Mouse (Mus musculus) E14TG2a.4 (cell line): ENCODE measurements at regions not wholly inside any gene's neighbourhood (a gene's known extent, or its start where the extent isn't known, plus 50 kb on each side); places are given as distances from the start of the nearest gene placed in this dataset.

Experiments
- H3K27me3 ChIP-seq: 2 replicates; pipeline ENCODE4 v1.6.1; 2014; ENCODE audit warnings: low read length, control low read depth; ENCODE audit not compliant: insufficient read depth
- H3K36me3 ChIP-seq: 2 replicates; pipeline ENCODE4 v1.6.1; 2014; ENCODE audit warnings: low read length, control low read depth; ENCODE audit not compliant: insufficient read depth
- H3K4me1 ChIP-seq: replicated peaks from 2 replicates; pipeline ENCODE4 v1.6.1; 2014; ENCODE audit warnings: low read depth, low read length, control low read depth
- H3K4me3 ChIP-seq: replicated peaks from 2 replicates; pipeline ENCODE4 v1.5.1; 2014; ENCODE audit warnings: mild to moderate bottlenecking, low read length
- H3K9me3 ChIP-seq: 2 replicates; pipeline ENCODE4 v1.6.1; 2014; ENCODE audit warnings: low read length, control low read depth
- CTCF ChIP-seq: conservative IDR thresholded peaks from 2 replicates; pipeline ENCODE4 v1.5.1; 2014; ENCODE audit warnings: low read length
- NANOG ChIP-seq: IDR thresholded peaks from 2 replicates; pipeline ENCODE4 v1.6.1; 2014; ENCODE audit warnings: borderline replicate concordance, low read length, mixed read lengths
- POU5F1 ChIP-seq: IDR thresholded peaks from 2 replicates; pipeline ENCODE4 v1.6.1; 2014; ENCODE audit warnings: low read length, borderline replicate concordance

DNA sequence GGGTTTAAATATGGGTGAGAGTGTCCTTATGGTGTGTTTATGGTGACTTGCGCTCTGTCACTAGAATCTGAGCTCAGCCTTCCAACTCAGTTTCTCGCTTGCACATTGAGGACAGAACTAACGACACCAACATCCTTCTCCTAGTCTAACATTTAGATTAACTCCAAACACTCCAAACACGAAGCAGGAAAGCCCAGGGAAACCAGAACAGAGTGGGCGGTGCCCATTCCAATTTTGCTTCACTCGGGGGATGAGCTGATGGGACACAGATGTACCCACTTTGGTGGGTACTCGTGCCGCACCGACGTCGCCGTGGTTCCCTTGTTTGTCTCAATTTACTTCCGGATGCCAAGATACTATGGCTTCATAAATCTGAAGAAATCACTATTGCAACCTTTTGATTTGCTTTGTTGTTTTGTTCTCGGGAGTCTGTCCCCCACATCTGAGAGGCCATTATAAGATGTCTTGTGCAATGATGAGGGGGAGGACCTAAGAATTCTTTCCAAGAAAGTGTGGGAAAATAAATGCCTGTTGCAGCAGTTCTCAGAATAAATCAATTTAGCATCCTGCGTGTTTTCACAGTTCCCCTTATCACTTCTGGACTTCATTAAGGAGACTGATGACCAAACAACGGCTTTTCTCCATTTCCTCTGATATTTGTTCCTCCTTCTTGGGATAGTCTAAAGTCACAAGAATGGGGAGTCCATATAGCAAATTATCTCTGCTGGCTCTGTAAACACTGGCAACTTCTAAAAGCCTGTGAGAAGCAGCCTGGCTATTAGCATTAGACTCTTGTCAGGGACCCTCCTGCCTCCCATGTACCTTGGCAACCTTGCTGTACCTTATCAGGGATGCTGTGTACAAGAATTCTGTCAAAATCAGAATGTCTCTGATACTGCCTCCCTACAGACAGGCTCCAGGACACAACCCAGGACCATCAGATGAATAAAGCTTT is 96.2 kb upstream of the Klf9 start:
- H3K27me3 ChIP-seq = no peaks in the 10 kb centered on the region
- H3K9me3 ChIP-seq = no peaks in the 10 kb centered on the region
- peak overlapping the region; percentile 26; the same call in 1 of the 2 replicates for H3K4me3 ChIP-seq
- H3K36me3 ChIP-seq = peaks cover 59% of the 10 kb centered on the region
- TF ChIP-seq CTCF = no peak
- no peak for TF ChIP-seq POU5F1
- no peak for TF ChIP-seq NANOG
- peaks cover 66% of the 10 kb centered on the region for H3K4me1 ChIP-seq

DNA sequence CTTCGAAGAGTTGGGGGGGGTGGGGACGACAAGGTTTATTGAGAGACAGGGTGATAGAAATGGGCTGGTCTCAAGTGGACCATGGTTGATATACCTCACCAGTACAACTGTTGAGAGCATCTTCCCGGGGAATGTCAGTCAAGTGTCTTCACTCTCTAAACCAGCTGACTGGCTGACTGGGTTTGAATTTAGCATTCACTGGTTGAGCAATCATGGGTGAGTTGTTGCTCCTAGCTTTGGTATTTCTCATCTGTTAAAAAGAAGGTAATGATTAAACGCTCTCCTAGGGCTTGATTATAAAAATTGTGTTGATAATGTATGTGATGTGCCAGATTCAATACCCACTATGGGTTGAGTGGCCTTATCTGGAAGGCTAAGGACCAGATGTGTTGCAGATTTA is 89.6 kb upstream of the Klf9 start:
- TF ChIP-seq POU5F1 (no peak), CTCF (no peak), NANOG (no peak)
- Histone ChIP-seq H3K4me3 (no peak overlapping the region), H3K36me3 (peaks cover 49% of the 10 kb centered on the region), H3K4me1 (peaks cover 53% of the 10 kb centered on the region), H3K9me3 (no peaks in the 10 kb centered on the region), H3K27me3 (no peaks in the 10 kb centered on the region)

- H3K4me3 ChIP-seq = no peak overlapping the region
- peaks cover 60% of the 10 kb centered on the region for H3K4me1 ChIP-seq
- H3K27me3 ChIP-seq = no peaks in the 10 kb centered on the region
- no peaks in the 10 kb centered on the region for H3K9me3 ChIP-seq
- peaks cover 37% of the 10 kb centered on the region for H3K36me3 ChIP-seq
- no peak for TF ChIP-seq NANOG
- TF ChIP-seq POU5F1 = no peak
- TF ChIP-seq CTCF = no peak
These were observed 86.6 kb upstream of the Klf9 start for GRCm38 (mm10) chr19:23054440-23054839.

GRCm38 (mm10) chr19:23055916-23056805 is 84.9 kb upstream of the Klf9 start:
- H3K4me1 ChIP-seq = peaks cover 64% of the 10 kb centered on the region
- H3K36me3 ChIP-seq = peaks cover 33% of the 10 kb centered on the region
- TF ChIP-seq NANOG (no peak; the same call in none of the 2 replicates), CTCF (no peak), POU5F1 (no peak)
- peak overlapping the region; percentile 61 for H3K4me3 ChIP-seq
- H3K27me3 ChIP-seq = no peaks in the 10 kb centered on the region
- no peaks in the 10 kb centered on the region for H3K9me3 ChIP-seq

DNA sequence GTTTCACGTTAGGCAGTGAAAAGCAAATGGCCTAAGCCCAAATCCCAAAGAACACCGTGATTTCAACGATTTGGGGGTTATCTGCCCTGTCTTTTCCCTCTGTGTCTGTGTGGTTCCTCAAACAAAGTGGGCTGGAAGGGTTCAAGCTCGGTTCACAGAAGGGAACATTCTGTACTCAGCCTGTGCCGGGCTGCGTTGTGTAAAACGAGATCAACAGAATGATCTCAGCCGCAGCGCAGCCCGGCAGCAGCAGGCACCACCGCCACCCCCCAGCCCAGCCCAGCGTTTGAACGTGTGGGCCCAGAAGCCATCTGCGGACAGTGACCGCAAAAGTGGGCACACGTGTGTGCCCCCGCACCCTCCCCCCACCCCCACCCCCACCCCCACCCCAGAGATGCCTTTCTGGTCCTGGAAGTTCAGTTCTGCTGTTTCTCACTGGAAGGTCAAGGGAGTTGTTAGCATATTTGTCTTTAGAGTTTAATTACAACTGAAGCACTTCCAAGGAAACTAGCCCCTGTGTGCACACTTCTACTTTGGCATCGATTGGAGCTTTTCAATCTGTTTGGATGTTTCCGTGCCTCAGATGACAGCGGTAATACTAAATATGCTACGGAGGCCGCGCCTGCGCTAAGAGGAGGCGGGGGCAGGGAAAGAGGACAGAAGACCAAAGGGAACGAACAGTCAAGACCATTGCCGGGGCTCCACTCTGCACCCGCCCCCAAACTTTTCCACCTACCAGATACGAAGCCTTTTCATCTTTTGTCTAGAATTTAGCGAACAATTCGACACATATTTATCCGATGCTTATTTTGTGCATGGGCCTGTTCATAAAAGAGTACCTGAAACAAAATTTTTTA is 83.9 kb upstream of the Klf9 start:
- TF ChIP-seq NANOG = no peak
- no peak for TF ChIP-seq CTCF
- TF ChIP-seq POU5F1 = no peak
- Histone ChIP-seq H3K9me3 (no peaks in the 10 kb centered on the region), H3K4me1 (peaks cover 65% of the 10 kb centered on the region), H3K36me3 (peaks cover 35% of the 10 kb centered on the region), H3K4me3 (peak overlapping the region; percentile 69), H3K27me3 (no peaks in the 10 kb centered on the region)

GRCm38 (mm10) chr19:23057739-23058501 is 83.1 kb upstream of the Klf9 start:
- TF ChIP-seq NANOG (no peak), CTCF (no peak), POU5F1 (no peak)
- H3K9me3 ChIP-seq = no peaks in the 10 kb centered on the region
- no peaks in the 10 kb centered on the region for H3K27me3 ChIP-seq
- H3K36me3 ChIP-seq = peaks cover 41% of the 10 kb centered on the region
- H3K4me3 ChIP-seq = peak overlapping the region; percentile 69
- peaks cover 69% of the 10 kb centered on the region for H3K4me1 ChIP-seq

DNA sequence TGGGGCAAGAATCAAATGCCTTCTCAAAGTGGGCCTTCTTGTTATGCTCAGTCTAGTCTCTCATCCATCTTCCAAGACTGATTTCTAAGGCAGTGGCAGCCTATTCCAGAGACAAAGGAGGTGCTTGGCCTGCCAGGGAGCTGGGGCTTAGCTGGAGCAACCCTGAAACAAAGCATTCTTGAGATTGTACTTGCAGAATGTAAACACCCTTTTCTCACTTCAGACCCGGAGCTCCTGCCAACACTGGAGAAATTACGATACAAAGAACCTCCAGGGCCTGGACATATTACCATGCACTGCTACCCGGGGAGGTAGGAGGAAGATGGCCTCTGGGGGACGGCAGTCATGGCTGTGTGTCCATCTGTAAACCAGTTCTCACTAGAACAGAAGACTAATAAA is 82.5 kb upstream of the Klf9 start:
- Histone ChIP-seq H3K4me3 (peak overlapping the region; percentile 69; the same call in 1 of the 2 replicates), H3K9me3 (no peaks in the 10 kb centered on the region), H3K27me3 (no peaks in the 10 kb centered on the region), H3K4me1 (peaks cover 72% of the 10 kb centered on the region), H3K36me3 (peaks cover 41% of the 10 kb centered on the region)
- no peak for TF ChIP-seq CTCF
- TF ChIP-seq POU5F1 = no peak
- no peak for TF ChIP-seq NANOG
